Mouse (Mus musculus) stomach, postnatal 0 days (tissue): ENCODE data around the gene Prnd.

Source experiments
- CTCF ChIP-seq: IDR thresholded peaks from 2 replicates; pipeline ENCODE4 v1.5.1; 2016; ENCODE audit warnings: antibody characterized with exemption, low read depth, mild to moderate bottlenecking, moderate library complexity
- EP300 ChIP-seq: optimal IDR thresholded peaks from 2 replicates; pipeline ENCODE3; 2016; ENCODE audit warnings: antibody characterized with exemption

GRCm38 (mm10) chr2:131905776-131906175, 44.9 kb upstream of the Prnd start:
- no peak for TF ChIP-seq CTCF
- no peak for TF ChIP-seq EP300
